Mouse (Mus musculus): ENCODE data around the gene Adcyap1. TPM values are rescaled to one million over a fixed set of nuclear protein-coding genes. Genes with fewer than 3 reads are reported as not detected.

Gene Adcyap1
- polyA plus RNA-seq, 1 experiment from 2014 or later, result 18.8 TPM

DNA sequence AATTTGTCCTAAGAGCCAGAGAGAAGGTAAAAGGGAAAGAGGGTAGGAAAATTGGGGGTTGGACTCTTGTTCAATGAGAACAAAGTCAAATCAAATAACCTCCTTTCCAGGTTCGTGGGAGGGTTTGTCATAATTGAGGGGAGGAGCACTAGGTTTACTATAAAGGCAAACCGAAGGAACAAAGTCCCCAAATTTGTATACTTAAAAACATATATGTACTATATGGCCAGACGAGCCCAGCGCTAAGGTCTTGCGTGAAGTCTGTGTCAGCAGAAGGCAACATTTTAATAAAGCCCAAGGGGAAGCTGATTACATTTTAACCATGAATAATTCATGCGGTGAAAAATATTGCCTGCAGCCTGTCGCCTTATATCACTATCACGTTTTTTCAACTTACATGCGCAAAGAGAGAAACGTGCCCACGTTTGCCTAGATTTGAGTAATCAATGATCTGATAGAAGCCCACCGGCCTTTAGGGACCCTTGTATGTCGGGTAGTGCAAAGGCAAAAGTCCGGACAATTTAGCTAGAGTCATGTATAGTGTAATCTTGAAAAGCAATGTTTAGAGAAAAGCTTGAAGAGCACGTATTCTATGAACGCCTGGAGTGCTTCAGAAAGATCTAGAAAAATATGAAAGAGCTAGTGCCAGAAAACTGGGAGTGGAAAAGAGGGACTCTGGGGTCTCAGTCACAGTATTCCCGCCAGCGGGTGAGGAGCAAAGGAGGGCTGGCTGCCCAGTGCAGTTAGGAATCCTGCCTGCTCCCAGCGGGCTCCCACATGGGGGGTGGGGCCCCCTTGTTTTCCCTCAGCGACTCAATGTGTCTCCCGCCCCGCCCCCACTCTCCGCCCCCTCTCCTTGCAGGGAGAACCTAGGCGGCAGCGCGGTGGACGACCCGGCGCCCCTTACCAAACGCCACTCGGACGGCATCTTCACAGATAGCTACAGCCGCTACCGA, 4.5 kb downstream of the Adcyap1 start:
- WGBS, result under 1% methylated on average over 34 of the region's 34 CpGs
- peak overlapping the region; percentile 88 for H3K27ac ChIP-seq
- no peaks in the 10 kb centered on the region for H3K9me3 ChIP-seq
- no peaks in the 10 kb centered on the region for H3K36me3 ChIP-seq
- peak overlapping the region; percentile 49 for H3K4me3 ChIP-seq (replicated peaks)
- ATAC-seq, result peak; percentile 51
- peaks cover 43% of the 10 kb centered on the region for H3K4me1 ChIP-seq (replicated peaks)
- H3K9ac ChIP-seq (replicated peaks), result peak overlapping the region; percentile 73
- H3K27me3 ChIP-seq, result peaks cover 57% of the 10 kb centered on the region
- H3K4me2 ChIP-seq (replicated peaks), result peak overlapping the region; percentile 80

DNA sequence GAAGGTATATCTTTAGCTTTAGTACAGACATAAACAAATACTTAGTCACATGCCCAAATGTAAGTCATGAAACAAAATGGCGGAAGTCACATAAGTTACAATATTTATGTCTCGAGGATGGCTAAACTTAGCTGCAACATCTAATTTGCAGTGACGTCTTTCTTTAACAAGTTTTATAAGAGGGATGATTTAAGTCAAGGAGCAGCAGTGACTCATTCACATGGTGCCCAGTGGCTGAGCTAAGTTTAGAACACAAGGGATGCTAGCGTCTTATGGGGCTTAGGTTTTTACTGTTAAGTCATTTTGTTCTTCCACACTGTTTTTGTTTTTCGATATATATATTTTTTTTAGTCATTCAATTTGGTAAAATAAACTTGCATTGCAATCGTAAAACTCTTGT, 19.0 kb downstream of the Adcyap1 start:
- Histone ChIP-seq H3K4me1 (replicated peaks) (no peaks in the 10 kb centered on the region), H3K9me3 (no peaks in the 10 kb centered on the region), H3K27ac (no peak overlapping the region), H3K36me3 (no peaks in the 10 kb centered on the region), H3K27me3 (no peaks in the 10 kb centered on the region), H3K4me3 (replicated peaks) (no peak overlapping the region), H3K9ac (replicated peaks) (no peak overlapping the region), H3K4me2 (replicated peaks) (no peak overlapping the region)
- ATAC-seq, result no peak
- WGBS, result 92% methylated on average over 6 of the region's 6 CpGs

DNA sequence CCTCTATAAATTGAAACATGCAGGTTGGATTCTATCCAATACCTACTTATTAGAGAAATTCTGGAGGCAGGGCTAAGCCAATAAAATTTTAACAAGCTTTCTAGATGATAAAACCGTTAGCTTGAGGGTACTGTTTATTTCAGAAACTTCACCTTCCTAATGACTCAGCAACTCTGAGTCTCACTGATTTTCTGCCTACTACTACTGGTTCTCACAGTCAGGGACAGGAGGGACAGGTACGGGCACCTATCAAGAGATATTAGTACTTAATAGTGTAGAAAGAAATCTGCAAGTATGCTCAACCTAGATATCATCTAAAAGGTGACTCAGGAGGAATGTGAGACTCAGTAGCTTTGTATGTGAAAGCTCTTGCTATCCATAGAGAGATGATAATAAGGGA, 19.8 kb downstream of the Adcyap1 start:
- no peak overlapping the region for H3K27ac ChIP-seq
- H3K9ac ChIP-seq (replicated peaks), result no peak overlapping the region
- WGBS, result 85% methylated on average over 2 of the region's 2 CpGs
- no peaks in the 10 kb centered on the region for H3K4me1 ChIP-seq (replicated peaks)
- H3K4me2 ChIP-seq (replicated peaks), result no peak overlapping the region
- no peak overlapping the region for H3K4me3 ChIP-seq (replicated peaks)
- no peak for ATAC-seq
- H3K9me3 ChIP-seq, result no peaks in the 10 kb centered on the region
- no peaks in the 10 kb centered on the region for H3K27me3 ChIP-seq
- no peaks in the 10 kb centered on the region for H3K36me3 ChIP-seq

DNA sequence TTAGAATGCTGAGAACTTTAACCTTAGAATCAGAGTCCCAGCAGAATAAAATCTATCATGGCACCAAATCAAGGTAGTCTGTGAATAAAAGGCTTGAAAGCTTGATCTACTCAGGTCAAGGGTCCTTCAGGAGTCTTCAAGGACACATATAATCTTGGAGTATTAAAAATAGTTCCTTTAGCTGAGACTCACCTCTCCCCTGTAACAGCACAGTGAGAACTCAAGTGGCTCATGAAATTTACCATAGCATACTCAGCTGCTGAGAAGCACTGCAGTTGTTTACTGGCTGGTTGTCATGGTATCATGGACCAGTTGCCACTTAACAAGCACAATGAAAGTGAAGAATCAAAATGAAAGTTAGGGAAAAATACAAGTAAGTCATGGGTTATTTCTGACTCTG, 38.5 kb downstream of the Adcyap1 start:
- Histone ChIP-seq H3K9ac (replicated peaks) (no peak overlapping the region), H3K27ac (no peak overlapping the region), H3K27me3 (no peaks in the 10 kb centered on the region), H3K9me3 (no peaks in the 10 kb centered on the region), H3K4me2 (replicated peaks) (no peak overlapping the region), H3K4me1 (replicated peaks) (no peaks in the 10 kb centered on the region), H3K36me3 (no peaks in the 10 kb centered on the region), H3K4me3 (replicated peaks) (no peak overlapping the region)
- ATAC-seq, result no peak
